Mouse (Mus musculus) layer of hippocampus, postnatal 14 days (tissue): ENCODE measurements around the gene Micall1. TPM values are rescaled to one million over a fixed set of nuclear protein-coding genes. Genes with fewer than 3 reads are reported as not detected.

Experiments used
- DNase-seq, 2 experiments: peaks; one replicate each; pipeline ENCODE4 v3.0.0; 2021 to 2022; ENCODE audit warnings: low spot score in 2 of 2, mixed read lengths in 1 of 2
- total RNA-seq, 2 experiments: library from RNA; stranded (reverse); gene quantifications; 2 replicates each; pipeline ENCODE4 v1.2.3; 2021

Gene Micall1
- total RNA-seq, 2 experiments from 2014 or later, result 36.5 to 39.3 TPM

GRCm38 (mm10) chr15:79165140-79165539 is 56.4 kb downstream of the Micall1 start, which contains the start of gene Sox10:
Gene Sox10, minus strand, starts transcription at chr15:79165240.
- no peak for DNase-seq

GRCm38 (mm10) chr15:79166712-79167111 is 58.0 kb downstream of the Micall1 start:
- no peak for DNase-seq

- DNase-seq, result no peak
Measured at GRCm38 (mm10) chr15:79176905-79177304, 68.2 kb downstream of the Micall1 start.

- DNase-seq, result no peak
Measured at GRCm38 (mm10) chr15:79185213-79185612, 76.5 kb downstream of the Micall1 start.

Other genes starting within 250 kb of the Micall1 start
- 10 to 100 TPM; 51.3 to 52.4 TPM for gene Gga1, start 231.7 kb upstream of the Micall1 start, total RNA-seq
- under 1 TPM in 1 of 2 experiments, not detected in 1; 0.25 TPM for gene Gm49510, start 209.2 kb upstream of the Micall1 start, total RNA-seq
- gene Sh3bp1, start 209.1 kb upstream of the Micall1 start, total RNA-seq, result 10 to 100 TPM; 16.1 to 16.8 TPM
- 100 to 1,000 TPM; 141 to 146 TPM for gene Pdxp, start 195.0 kb upstream of the Micall1 start, total RNA-seq
- gene Lgals1, start 182.2 kb upstream of the Micall1 start, total RNA-seq, result 10 to 100 TPM; 15.3 to 27.0 TPM
- 10 to 100 TPM; 35.9 to 36.1 TPM for gene Nol12, start 174.0 kb upstream of the Micall1 start, total RNA-seq
- gene Triobp, start 161.2 kb upstream of the Micall1 start, total RNA-seq, result 10 to 100 TPM; 19.3 to 21.1 TPM
- gene H1f0, start 80.4 kb upstream of the Micall1 start, total RNA-seq, result 10 to 100 TPM; 88.8 to 94.3 TPM
- gene Galr3, start 67.0 kb upstream of the Micall1 start, total RNA-seq, result under 1 TPM in 1 of 2 experiments, not detected in 1; 0.72 TPM
- 10 to 100 TPM; 18.9 to 19.0 TPM for gene Ankrd54, start 46.0 kb upstream of the Micall1 start, total RNA-seq
- 10 to 100 TPM; 82.2 to 83.1 TPM for gene Eif3l, start 33.7 kb upstream of the Micall1 start, total RNA-seq
- gene Polr2f, start 32.1 kb downstream of the Micall1 start, total RNA-seq, result 100 to 1,000 TPM; 114 to 125 TPM
- gene 1700088E04Rik, start 32.4 kb downstream of the Micall1 start, total RNA-seq, result 10 to 100 TPM; 12.4 to 13.5 TPM
- gene Sox10, start 56.3 kb downstream of the Micall1 start, total RNA-seq, result 10 to 100 TPM; 52.2 to 54.1 TPM
- gene Pick1, start 120.3 kb downstream of the Micall1 start, total RNA-seq, result 10 to 100 TPM; 47.6 to 47.8 TPM
- gene Gm49486, start 120.5 kb downstream of the Micall1 start, total RNA-seq, result 1 to 10 TPM; 1.3 to 1.7 TPM
- gene Slc16a8, start 145.9 kb downstream of the Micall1 start, total RNA-seq, result 1 to 10 TPM in 1 of 2 experiments, under 1 TPM in 1; 0.21 to 1.0 TPM
- gene Baiap2l2, start 176.6 kb downstream of the Micall1 start, total RNA-seq, result 1 to 10 TPM; 2.7 to 4.0 TPM
- gene Pla2g6, start 219.5 kb downstream of the Micall1 start, total RNA-seq, result 10 to 100 TPM; 18.5 to 22.3 TPM
- 1 to 10 TPM; 1.7 to 2.0 TPM for gene Maff, start 237.7 kb downstream of the Micall1 start, total RNA-seq